Mouse (Mus musculus) heart, postnatal 0 days (tissue): ENCODE results near the gene Megf8.

Experiments used
- CTCF ChIP-seq: IDR thresholded peaks from 2 replicates; pipeline ENCODE4 v1.5.1; 2016; ENCODE audit warnings: antibody characterized with exemption, control low read depth, low read depth
- EP300 ChIP-seq: IDR thresholded peaks from 2 replicates; pipeline ENCODE4 v1.6.1; 2016; ENCODE audit warnings: antibody characterized with exemption, low read depth

DNA sequence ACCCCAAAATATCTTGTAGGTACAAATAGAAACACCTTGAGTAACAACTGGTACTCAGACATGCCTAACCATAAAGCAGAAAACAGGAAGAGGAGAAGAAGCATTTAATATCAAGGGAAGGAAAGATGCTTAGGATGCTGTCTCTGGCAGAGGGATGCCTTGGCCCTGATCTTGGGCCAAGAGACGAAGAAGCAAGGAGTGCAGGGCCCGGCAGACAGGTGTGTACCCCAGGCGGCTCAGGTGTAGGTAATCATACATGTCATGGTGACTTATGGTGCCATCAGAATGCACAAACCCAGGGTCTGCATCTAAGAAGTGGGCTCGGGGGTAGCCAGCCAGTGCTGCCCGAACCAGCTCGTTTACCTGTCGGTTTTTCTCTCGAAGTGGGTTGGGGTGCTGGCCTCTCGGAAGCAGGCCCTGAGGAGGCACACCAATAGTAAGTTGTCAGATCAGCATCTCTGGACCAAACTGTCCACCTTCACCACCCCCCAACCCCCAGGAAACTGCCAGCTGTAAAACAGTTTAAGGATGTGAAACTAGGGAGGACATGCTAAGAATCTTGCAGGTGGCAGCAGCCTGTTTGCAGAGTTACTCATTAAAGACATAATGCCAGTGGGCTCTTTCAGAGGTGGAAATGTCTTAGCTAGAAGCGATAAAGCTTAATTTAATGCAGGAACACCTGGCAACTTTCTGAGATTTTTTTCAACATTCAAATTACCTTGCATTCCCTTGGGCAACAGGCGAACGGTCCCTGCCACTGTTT lies 21.8 kb upstream of the Megf8 start:
- TF ChIP-seq CTCF (no peak), EP300 (no peak)
